Mouse (Mus musculus) heart, embryonic 10.5 days (tissue): Measurements from ENCODE around the gene Pcnx. TPM values are rescaled to one million over a fixed set of nuclear protein-coding genes. Genes with fewer than 3 reads are reported as not detected.
A peak's percentile ranks its signal among the peaks of the same experiment; 100 is the strongest.

Experiments
- DNase-seq: peaks from one replicate; pipeline ENCODE4 v3.0.0-alpha.2; 2017; ENCODE audit warnings: low spot score
- H3K27ac ChIP-seq: fragments of 300-500 bp; sonication (generic); 2 replicates; pipeline ENCODE4 v1.5.1; 2016; ENCODE audit warnings: mild to moderate bottlenecking
- H3K27me3 ChIP-seq: fragments of 300-500 bp; sonication (generic); 2 replicates; pipeline ENCODE4 v1.6.1; 2016; ENCODE audit warnings: mild to moderate bottlenecking; ENCODE audit not compliant: poor library complexity, insufficient read depth, severe bottlenecking
- H3K36me3 ChIP-seq: fragments of 300-500 bp; sonication (generic); 2 replicates; pipeline ENCODE4 v1.6.1; 2016; ENCODE audit warnings: mild to moderate bottlenecking, moderate library complexity
- H3K4me1 ChIP-seq: fragments of 300-500 bp; sonication (generic); 2 replicates; pipeline ENCODE4 v1.6.1; 2016; ENCODE audit warnings: mild to moderate bottlenecking
- H3K4me3 ChIP-seq: fragments of 300-500 bp; sonication (generic); 2 replicates; pipeline ENCODE4 v1.5.1; 2016; ENCODE audit warnings: mild to moderate bottlenecking, moderate library complexity
- H3K9me3 ChIP-seq: fragments of 300-500 bp; sonication (generic); 2 replicates; pipeline ENCODE4 v1.6.1; 2016; ENCODE audit warnings: mild to moderate bottlenecking, moderate library complexity
- WGBS: fragments of 180-500 bp; shearing (Covaris S2); methylation state at CpG from one replicate; pipeline ENCODE4 v1.1.7; 2016; 5-methylcytosine and 5-hydroxymethylcytosine counted together
- polyA plus RNA-seq: library from polyadenylated mRNA; unstranded; fragments of >200 nt; fragmentation: Nextera tagmentation; extraction: Ambion mirVana; gene quantifications from 2 replicates; pipeline ENCODE4 v1.2.1, GENCODE M21; 2016

Gene Pcnx
- polyA plus RNA-seq, 1 experiment from 2014 or later: 13.1 TPM

GRCm38 (mm10) chr12:81837463-81837862 is 22.4 kb upstream of the Pcnx start:
- Histone ChIP-seq H3K36me3 (no peaks in the 10 kb centered on the region), H3K4me1 (peaks cover 3% of the 10 kb centered on the region; the same call in 1 of the 2 replicates), H3K4me3 (no peak overlapping the region), H3K27me3 (no peaks in the 10 kb centered on the region), H3K9me3 (no peaks in the 10 kb centered on the region), H3K27ac (no peak overlapping the region)
- WGBS: 80% methylated on average over 5 of the region's 5 CpGs
- DNase-seq: no peak

GRCm38 (mm10) chr12:81839663-81840062 is 20.2 kb upstream of the Pcnx start:
- Histone ChIP-seq H3K4me1 (peaks cover 8% of the 10 kb centered on the region), H3K27me3 (no peaks in the 10 kb centered on the region), H3K9me3 (no peaks in the 10 kb centered on the region), H3K4me3 (no peak overlapping the region), H3K36me3 (no peaks in the 10 kb centered on the region), H3K27ac (no peak overlapping the region)
- no peak for DNase-seq
- WGBS: 85% methylated on average over 5 of the region's 5 CpGs

- H3K9me3 ChIP-seq: no peaks in the 10 kb centered on the region
- H3K27me3 ChIP-seq: 0 out of 2 replicates have a peak, but pooled peaks cover 6% of the 10 kb centered on the region
- WGBS: 53% methylated on average over 5 of the region's 5 CpGs
- H3K36me3 ChIP-seq: no peaks in the 10 kb centered on the region
- H3K27ac ChIP-seq: no peak overlapping the region
- peaks cover 20% of the 10 kb centered on the region for H3K4me1 ChIP-seq
- no peak for DNase-seq
- no peak overlapping the region for H3K4me3 ChIP-seq
Measured at GRCm38 (mm10) chr12:81841046-81841445, 18.8 kb upstream of the Pcnx start.

DNA sequence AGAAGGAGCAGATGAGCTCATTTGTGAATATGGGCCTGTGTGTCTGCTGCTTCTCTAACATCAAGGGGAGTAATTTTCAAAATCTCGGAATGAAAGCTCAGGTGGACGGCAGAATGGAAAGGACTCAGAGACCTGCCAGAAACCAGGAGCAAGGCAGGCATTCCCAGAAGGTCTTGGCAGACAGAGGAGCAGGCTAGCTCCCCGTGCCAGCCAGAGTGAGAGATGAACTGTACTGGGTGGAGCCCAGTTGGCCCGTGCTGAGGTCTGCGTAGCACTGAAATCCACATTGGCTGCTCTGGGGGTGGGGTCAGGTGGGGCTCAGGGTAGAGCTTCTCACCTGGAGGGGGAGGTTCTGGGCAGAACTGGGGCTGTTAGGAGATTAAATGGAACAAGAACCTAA is 16.3 kb upstream of the Pcnx start:
- Histone ChIP-seq H3K27ac (no peak overlapping the region), H3K9me3 (no peaks in the 10 kb centered on the region), H3K4me3 (no peak overlapping the region), H3K36me3 (no peaks in the 10 kb centered on the region), H3K27me3 (0 out of 2 replicates have a peak, but pooled peaks cover 6% of the 10 kb centered on the region), H3K4me1 (peaks cover 17% of the 10 kb centered on the region)
- DNase-seq: no peak
- 76% methylated on average over 5 of the region's 5 CpGs for WGBS

- peak overlapping the region; percentile 43 for H3K27ac ChIP-seq
- no peaks in the 10 kb centered on the region for H3K36me3 ChIP-seq
- H3K9me3 ChIP-seq: no peaks in the 10 kb centered on the region
- peak overlapping the region; percentile 45 for H3K4me3 ChIP-seq
- 20% methylated on average over 13 of the region's 13 CpGs for WGBS
- 0 out of 2 replicates have a peak, but pooled peaks cover 6% of the 10 kb centered on the region for H3K27me3 ChIP-seq
- DNase-seq: no peak
- H3K4me1 ChIP-seq: peaks cover 17% of the 10 kb centered on the region
Measured at GRCm38 (mm10) chr12:81844572-81844971, 15.3 kb upstream of the Pcnx start.

GRCm38 (mm10) chr12:81844981-81845380 is 14.8 kb upstream of the Pcnx start:
- WGBS: 12% methylated on average over 14 of the region's 14 CpGs
- Histone ChIP-seq H3K36me3 (no peaks in the 10 kb centered on the region), H3K27me3 (0 out of 2 replicates have a peak, but pooled peaks cover 6% of the 10 kb centered on the region), H3K9me3 (no peaks in the 10 kb centered on the region), H3K4me3 (peak overlapping the region; percentile 45), H3K27ac (peak overlapping the region; percentile 43), H3K4me1 (peaks cover 17% of the 10 kb centered on the region)
- peak; percentile 73 for DNase-seq

- WGBS: 68% methylated on average over 8 of the region's 8 CpGs
- H3K4me1 ChIP-seq: peaks cover 12% of the 10 kb centered on the region
- H3K36me3 ChIP-seq: no peaks in the 10 kb centered on the region
- H3K27me3 ChIP-seq: 0 out of 2 replicates have a peak, but pooled peaks cover 6% of the 10 kb centered on the region
- H3K4me3 ChIP-seq: no peak overlapping the region
- H3K9me3 ChIP-seq: no peaks in the 10 kb centered on the region
- no peak overlapping the region for H3K27ac ChIP-seq
- DNase-seq: no peak
Measured at GRCm38 (mm10) chr12:81849629-81850028, 10.2 kb upstream of the Pcnx start.

GRCm38 (mm10) chr12:81852551-81852950 is 7.3 kb upstream of the Pcnx start:
- H3K27ac ChIP-seq: no peak overlapping the region
- H3K9me3 ChIP-seq: no peaks in the 10 kb centered on the region
- H3K4me3 ChIP-seq: no peak overlapping the region
- 87% methylated on average over 2 of the region's 2 CpGs for WGBS
- no peaks in the 10 kb centered on the region for H3K27me3 ChIP-seq
- H3K36me3 ChIP-seq: no peaks in the 10 kb centered on the region
- no peak for DNase-seq
- peaks cover 15% of the 10 kb centered on the region for H3K4me1 ChIP-seq

DNA sequence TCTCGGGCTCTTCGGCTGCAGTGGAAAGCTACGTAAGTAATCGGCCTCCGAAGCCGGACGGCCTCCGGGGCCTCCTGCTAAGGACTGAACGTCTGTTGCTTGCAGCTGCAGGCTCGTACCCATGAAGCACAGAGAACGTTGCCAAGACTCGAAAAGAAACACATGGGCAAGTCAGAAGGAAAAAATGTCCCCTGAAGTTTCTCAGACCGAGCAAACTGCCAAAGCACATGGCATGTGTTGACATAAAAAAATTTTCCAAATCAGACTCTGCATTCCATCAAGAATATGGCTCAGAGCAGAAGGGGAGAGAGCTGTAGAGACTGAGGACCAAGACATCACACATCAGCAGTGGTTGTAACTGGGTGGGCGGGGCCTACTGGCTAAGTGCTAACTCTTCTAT is 6.8 kb upstream of the Pcnx start:
- no peaks in the 10 kb centered on the region for H3K36me3 ChIP-seq
- H3K27ac ChIP-seq: no peak overlapping the region
- WGBS: 86% methylated on average over 14 of the region's 14 CpGs
- DNase-seq: no peak
- H3K9me3 ChIP-seq: no peaks in the 10 kb centered on the region
- peaks cover 19% of the 10 kb centered on the region for H3K4me1 ChIP-seq
- no peak overlapping the region for H3K4me3 ChIP-seq
- H3K27me3 ChIP-seq: no peaks in the 10 kb centered on the region

- no peaks in the 10 kb centered on the region for H3K9me3 ChIP-seq
- H3K4me1 ChIP-seq: peaks cover 20% of the 10 kb centered on the region
- WGBS: 88% methylated on average over 8 of the region's 9 CpGs
- H3K27me3 ChIP-seq: no peaks in the 10 kb centered on the region
- peak; percentile 19 for DNase-seq
- no peaks in the 10 kb centered on the region for H3K36me3 ChIP-seq
- H3K27ac ChIP-seq: no peak overlapping the region
- no peak overlapping the region for H3K4me3 ChIP-seq
Measured at GRCm38 (mm10) chr12:81853543-81853942, 6.3 kb upstream of the Pcnx start.

DNA sequence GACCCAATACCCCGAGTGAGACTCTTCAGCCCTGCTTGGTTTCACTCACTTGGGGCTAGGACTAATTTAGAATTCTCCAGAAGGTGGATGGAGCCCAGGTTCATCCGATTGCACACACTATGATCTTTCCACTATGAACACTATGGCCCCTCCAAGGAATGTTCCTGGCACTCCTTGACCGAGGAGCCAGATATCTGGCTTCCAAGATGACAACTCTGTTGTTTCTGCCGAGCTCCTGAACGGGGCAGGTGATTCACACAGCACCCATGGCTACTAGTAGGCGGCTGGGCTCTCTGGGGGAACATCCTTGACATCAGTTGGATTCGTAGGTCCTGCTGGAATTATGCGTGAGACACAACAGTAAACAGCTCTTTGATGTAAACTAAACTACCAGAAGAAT is 4.8 kb upstream of the Pcnx start:
- Histone ChIP-seq H3K4me1 (peaks cover 28% of the 10 kb centered on the region), H3K27me3 (no peaks in the 10 kb centered on the region), H3K27ac (no peak overlapping the region), H3K36me3 (no peaks in the 10 kb centered on the region), H3K9me3 (no peaks in the 10 kb centered on the region), H3K4me3 (no peak overlapping the region)
- DNase-seq: peak; percentile 20
- WGBS: 69% methylated on average over 8 of the region's 8 CpGs

GRCm38 (mm10) chr12:81856696-81857095 is 3.1 kb upstream of the Pcnx start:
- Histone ChIP-seq H3K4me3 (no peak overlapping the region), H3K27me3 (no peaks in the 10 kb centered on the region), H3K36me3 (no peaks in the 10 kb centered on the region), H3K9me3 (no peaks in the 10 kb centered on the region), H3K4me1 (peaks cover 29% of the 10 kb centered on the region), H3K27ac (no peak overlapping the region)
- DNase-seq: peak; percentile 3
- WGBS: 41% methylated on average over 4 of the region's 4 CpGs

- no peak overlapping the region for H3K27ac ChIP-seq
- H3K36me3 ChIP-seq: no peaks in the 10 kb centered on the region
- no peaks in the 10 kb centered on the region for H3K9me3 ChIP-seq
- WGBS: 50% methylated on average over 4 of the region's 4 CpGs
- DNase-seq: peak; percentile 17
- H3K4me1 ChIP-seq: peaks cover 35% of the 10 kb centered on the region
- no peaks in the 10 kb centered on the region for H3K27me3 ChIP-seq
- no peak overlapping the region for H3K4me3 ChIP-seq
Measured at GRCm38 (mm10) chr12:81857251-81857650, 2.6 kb upstream of the Pcnx start.

DNA sequence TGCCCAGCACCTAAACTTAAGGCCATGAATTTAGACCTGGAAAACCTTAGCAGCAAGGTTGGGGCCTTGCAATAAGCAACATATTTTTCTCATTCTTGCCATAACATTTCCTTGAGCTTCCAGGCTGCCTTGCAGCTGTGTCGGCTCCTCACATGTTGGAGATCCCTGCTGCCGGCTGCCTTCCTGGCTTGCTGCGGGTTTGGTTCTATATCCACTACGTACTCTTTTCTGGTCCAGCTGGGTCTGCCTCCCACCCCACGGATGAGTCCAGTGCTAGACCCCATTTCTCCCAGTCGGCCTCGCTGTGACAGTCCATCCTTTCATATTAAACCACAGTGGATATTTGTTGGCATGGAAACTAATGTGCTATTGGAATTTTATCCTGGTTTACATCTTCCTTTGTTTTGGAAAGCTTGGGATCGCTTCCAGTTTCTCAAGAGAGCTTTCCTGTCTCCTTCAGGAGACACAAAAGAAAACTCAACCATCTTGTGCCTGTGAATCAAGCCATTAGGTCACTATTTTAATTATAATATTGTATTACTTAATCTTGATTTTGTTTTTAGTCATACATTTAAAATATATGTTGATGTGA is 1.7 kb upstream of the Pcnx start:
- 74% methylated on average over 8 of the region's 8 CpGs for WGBS
- H3K27ac ChIP-seq: no peak overlapping the region
- H3K4me3 ChIP-seq: no peak overlapping the region
- no peaks in the 10 kb centered on the region for H3K27me3 ChIP-seq
- H3K9me3 ChIP-seq: no peaks in the 10 kb centered on the region
- DNase-seq: peak; percentile 73
- peaks cover 43% of the 10 kb centered on the region for H3K4me1 ChIP-seq
- H3K36me3 ChIP-seq: no peaks in the 10 kb centered on the region
